Mouse (Mus musculus) forebrain, embryonic 15.5 days (tissue): ENCODE results near the gene Fads6. TPM values are rescaled to one million over a fixed set of nuclear protein-coding genes. Genes with fewer than 3 reads are reported as not detected.

Experiments
- microRNA-seq: library from miRNA; unstranded; fragments of <30 nt; microRNA quantifications from one replicate; pipeline ENCODE4, GENCODE M21; 2016
- polyA plus RNA-seq: library from polyadenylated mRNA; unstranded; fragments of >200 nt; fragmentation: Nextera tagmentation; extraction: Ambion mirVana; gene quantifications from 2 replicates; pipeline ENCODE4 v1.2.1, GENCODE M21; 2015

Fads6 gene
- polyA plus RNA-seq, 1 experiment from 2014 or later, result 0.37 TPM

Small RNA genes lying within 50 kb of the gene (microRNA-seq; reads per million reads assigned to microRNA genes)
- gene Gm25837, result not detected

Other genes starting within 250 kb of the Fads6 start
- gene Cd300ld3, start 249.3 kb downstream of the Fads6 start, polyA plus RNA-seq, result not detected in 2 replicates
- gene Cd300e, start 235.5 kb downstream of the Fads6 start, polyA plus RNA-seq, result 0.09 TPM in 1 of 2 replicates, not detected in the other
- gene Rab37, start 206.2 kb downstream of the Fads6 start, polyA plus RNA-seq, result 0.80 and 1.0 TPM in 2 replicates
- 0.10 TPM in 1 of 2 replicates, not detected in the other for gene Cd300lf, start 163.7 kb downstream of the Fads6 start, polyA plus RNA-seq
- 45.8 and 50.5 TPM in 2 replicates for gene Slc9a3r1, start 134.3 kb downstream of the Fads6 start, polyA plus RNA-seq
- 10.8 and 12.4 TPM in 2 replicates for gene Tmem104, start 110.2 kb downstream of the Fads6 start, polyA plus RNA-seq
- gene Nat9, start 109.8 kb downstream of the Fads6 start, polyA plus RNA-seq, result 19.0 and 24.1 TPM in 2 replicates
- gene Grin2c, start 30.4 kb downstream of the Fads6 start, polyA plus RNA-seq, result 0.22 and 0.23 TPM in 2 replicates
- 23.9 and 24.0 TPM in 2 replicates for gene Fdxr, start 20.6 kb downstream of the Fads6 start, polyA plus RNA-seq
- 0.08 TPM in 1 of 2 replicates, not detected in the other for gene Otop2, start 9.5 kb upstream of the Fads6 start, polyA plus RNA-seq
- 0.05 TPM in 1 of 2 replicates, not detected in the other for gene Ush1g, start 24.4 kb upstream of the Fads6 start, polyA plus RNA-seq
- 0.10 and 0.25 TPM in 2 replicates for gene Otop3, start 37.1 kb upstream of the Fads6 start, polyA plus RNA-seq
- 48.9 and 50.3 TPM in 2 replicates for gene Hid1, start 70.1 kb upstream of the Fads6 start, polyA plus RNA-seq
- gene Cdr2l, start 84.3 kb upstream of the Fads6 start, polyA plus RNA-seq, result 20.9 and 21.2 TPM in 2 replicates
- gene Mrpl58, start 106.1 kb upstream of the Fads6 start, polyA plus RNA-seq, result 178 and 192 TPM in 2 replicates
- 722 and 770 TPM in 2 replicates for gene Atp5h, start 122.3 kb upstream of the Fads6 start, polyA plus RNA-seq
- gene Kctd2, start 122.5 kb upstream of the Fads6 start, polyA plus RNA-seq, result 23.6 and 26.3 TPM in 2 replicates
- gene Trim80, start 142.9 kb upstream of the Fads6 start, polyA plus RNA-seq, result not detected in 2 replicates
- gene Slc16a5, start 164.8 kb upstream of the Fads6 start, polyA plus RNA-seq, result 0.10 TPM in 1 of 2 replicates, not detected in the other
- gene Armc7, start 178.0 kb upstream of the Fads6 start, polyA plus RNA-seq, result 15.6 and 16.1 TPM in 2 replicates
- gene Nt5c, start 194.2 kb upstream of the Fads6 start, polyA plus RNA-seq, result 94.3 and 102 TPM in 2 replicates
- gene Jpt1, start 216.7 kb upstream of the Fads6 start, polyA plus RNA-seq, result 1,941 and 1,977 TPM in 2 replicates
- 1,191 and 1,214 TPM in 2 replicates for gene Sumo2, start 238.6 kb upstream of the Fads6 start, polyA plus RNA-seq